17 mouse cellular contexts compared by ENCODE assay signal in genomic region chr4:57183493-57183892, GRCm38 (mm10). TPM values are rescaled to one million over a fixed set of nuclear protein-coding genes. Genes with fewer than 3 reads are reported as not detected.
DNase-seq lines count a peak whose midpoint lies in the region; ATAC-seq and TF ChIP-seq lines count a peak whose summit lies in the region.
"Had no signal": no experiment of that assay in that cellular context is flagged by ENCODE, and none has a peak within 500 bp of the region (broad histone marks: within the 10 kb centered on the region; RNA-seq: fewer than 3 reads in every experiment).

No protein-coding gene starts in this region.

- no peaks in the 10 kb centered on the region for H3K27me3 ChIP-seq in embryonic facial prominence, embryonic 14.5 days (replicated peaks; ENCODE audit: control insufficient read depth, insufficient read depth, low read length)
- no peaks in the 10 kb centered on the region for H3K27me3 ChIP-seq in embryonic facial prominence, embryonic 10.5 days (replicated peaks; ENCODE audit: low read depth, poor library complexity, severe bottlenecking)
- H3K27me3 ChIP-seq in kidney, embryonic 16.5 days (ENCODE audit: insufficient read depth, low read length), result no peaks in the 10 kb centered on the region
- H3K27me3 ChIP-seq in limb, embryonic 14.5 days (ENCODE audit: control insufficient read depth, insufficient read depth, low read length), result no peaks in the 10 kb centered on the region
- H3K27me3 ChIP-seq: heart, embryonic 13.5 days; midbrain, embryonic 13.5 days; neural tube, embryonic 15.5 days had no signal

- H3K36me3 ChIP-seq in embryonic facial prominence, embryonic 14.5 days (ENCODE audit: control insufficient read depth, insufficient read depth, low read length), result no peaks in the 10 kb centered on the region
- H3K36me3 ChIP-seq in embryonic facial prominence, embryonic 10.5 days (replicated peaks), result no peaks in the 10 kb centered on the region
- H3K36me3 ChIP-seq in kidney, embryonic 16.5 days (ENCODE audit: insufficient read depth, low read length), result no peaks in the 10 kb centered on the region
- no peaks in the 10 kb centered on the region for H3K36me3 ChIP-seq in limb, embryonic 14.5 days (ENCODE audit: control insufficient read depth, insufficient read depth, low read length)
- H3K36me3 ChIP-seq: heart, embryonic 13.5 days; midbrain, embryonic 13.5 days; neural tube, embryonic 15.5 days had no signal

- H3K4me2 ChIP-seq in embryonic facial prominence, embryonic 14.5 days (ENCODE audit: low read depth, low read length), result no peak overlapping the region
- H3K4me2 ChIP-seq in kidney, embryonic 16.5 days (replicated peaks; ENCODE audit: low read depth, low read length), result no peak overlapping the region
- no peak overlapping the region for H3K4me2 ChIP-seq in limb, embryonic 14.5 days (replicated peaks; ENCODE audit: low read depth, low read length, severe bottlenecking)
- H3K4me2 ChIP-seq: heart, embryonic 13.5 days; midbrain, embryonic 13.5 days; neural tube, embryonic 15.5 days had no signal

- intact Hi-C loops in gastrocnemius, adult 2 months (cut with DNase I), result no loop called here

- TF ChIP-seq POLR2A in limb, embryonic 14.5 days (IDR thresholded peaks at IDR 0.05; ENCODE audit: borderline replicate concordance, extremely low read depth, insufficient read depth, insufficient read length), result no peak

- WGBS in embryonic facial prominence, embryonic 14.5 days, result 62% methylated on average over 4 of the region's 4 CpGs
- 75% methylated on average over 4 of the region's 4 CpGs for WGBS in embryonic facial prominence, embryonic 10.5 days
- 34% methylated on average over 4 of the region's 4 CpGs for WGBS in kidney, embryonic 16.5 days
- WGBS in limb, embryonic 14.5 days, result 47% methylated on average over 4 of the region's 4 CpGs

- no peak overlapping the region for H3K9ac ChIP-seq in embryonic facial prominence, embryonic 14.5 days (ENCODE audit: low read depth, low read length)
- no peak overlapping the region for H3K9ac ChIP-seq in kidney, embryonic 16.5 days (replicated peaks; ENCODE audit: low read length)
- H3K9ac ChIP-seq in limb, embryonic 14.5 days (ENCODE audit: low read depth, low read length, severe bottlenecking), result no peak overlapping the region
- H3K9ac ChIP-seq: heart, embryonic 13.5 days; liver, postnatal 0 days; midbrain, embryonic 13.5 days; neural tube, embryonic 15.5 days had no signal

- no peaks in the 10 kb centered on the region for H3K4me1 ChIP-seq in embryonic facial prominence, embryonic 14.5 days (ENCODE audit: control insufficient read depth, insufficient read depth, low read length)
- peaks cover 32% of the 10 kb centered on the region for H3K4me1 ChIP-seq in embryonic facial prominence, embryonic 10.5 days
- H3K4me1 ChIP-seq in kidney, embryonic 16.5 days (ENCODE audit: insufficient read depth, low read length), result peaks cover 11% of the 10 kb centered on the region
- H3K4me1 ChIP-seq in limb, embryonic 14.5 days (ENCODE audit: control insufficient read depth, insufficient read depth, low read length), result peaks cover 4% of the 10 kb centered on the region; the same call in 1 of the 2 replicates
- H3K4me1 ChIP-seq: midbrain, embryonic 13.5 days; neural tube, embryonic 15.5 days had no signal

- ATAC-seq in embryonic facial prominence, embryonic 14.5 days (ENCODE audit: low read depth), result no peak
- 0 out of 2 replicates have a peak, but pooled peaks have one; percentile 55 for ATAC-seq in kidney, embryonic 16.5 days (ENCODE audit: low FRiP score, low TSS enrichment)
- 0 out of 2 replicates have a peak, but pooled peaks have one; percentile 47 for ATAC-seq in limb, embryonic 14.5 days (ENCODE audit: low FRiP score, low read depth)
- ATAC-seq: liver, postnatal 0 days; midbrain, embryonic 13.5 days had no signal

- DNase-seq in embryonic facial prominence, embryonic 14.5 days (ENCODE audit: low spot score), result peak; percentile 28
- no peak for DNase-seq in embryonic facial prominence, embryonic 10.5 days (ENCODE audit: low spot score)
- DNase-seq in kidney, adult 8-10 months, result no peak
- DNase-seq in gastrocnemius, adult 2 months, result peak; percentile 93
- DNase-seq in limb, embryonic 14.5 days (ENCODE audit: low spot score), result no peak
- no peak for DNase-seq in adrenal gland, adult 2 months
- DNase-seq: adrenal gland, postnatal 36 days; cerebellum, adult 2 months; kidney, adult 2 months; liver, postnatal 0 days; lung, postnatal 14 days; right cerebral cortex, postnatal 14 days; thymus, adult 2 months had no signal

- no peak for TF ChIP-seq CTCF in gastrocnemius, adult 2 months (IDR thresholded peaks at IDR 0.05)

- no peaks in the 10 kb centered on the region for H3K9me3 ChIP-seq in embryonic facial prominence, embryonic 14.5 days (ENCODE audit: control insufficient read depth, low read length)
- H3K9me3 ChIP-seq in embryonic facial prominence, embryonic 10.5 days, result no peaks in the 10 kb centered on the region
- H3K9me3 ChIP-seq in kidney, embryonic 16.5 days (ENCODE audit: low read length), result no peaks in the 10 kb centered on the region
- H3K9me3 ChIP-seq in limb, embryonic 14.5 days (ENCODE audit: control insufficient read depth, low read length), result no peaks in the 10 kb centered on the region
- H3K9me3 ChIP-seq: heart, embryonic 13.5 days; midbrain, embryonic 13.5 days; neural tube, embryonic 15.5 days had no signal

- H3K4me3 ChIP-seq in embryonic facial prominence, embryonic 14.5 days (ENCODE audit: low read depth, low read length), result no peak overlapping the region
- H3K4me3 ChIP-seq in embryonic facial prominence, embryonic 10.5 days, result no peak overlapping the region
- no peak overlapping the region for H3K4me3 ChIP-seq in kidney, embryonic 16.5 days (ENCODE audit: low read length)
- peak overlapping the region; percentile 11; the same call in 1 of the 2 replicates for H3K4me3 ChIP-seq in gastrocnemius, adult 2 months
- H3K4me3 ChIP-seq in limb, embryonic 14.5 days (replicated peaks; ENCODE audit: low read length), result no peak overlapping the region
- H3K4me3 ChIP-seq: heart, embryonic 13.5 days; midbrain, embryonic 13.5 days; neural tube, embryonic 15.5 days had no signal

- H3K27ac ChIP-seq in embryonic facial prominence, embryonic 14.5 days (replicated peaks; ENCODE audit: low read depth, low read length), result no peak overlapping the region
- no peak overlapping the region for H3K27ac ChIP-seq in embryonic facial prominence, embryonic 10.5 days (replicated peaks)
- no peak overlapping the region for H3K27ac ChIP-seq in kidney, embryonic 16.5 days (ENCODE audit: low read length)
- peak overlapping the region; percentile 84 for H3K27ac ChIP-seq in gastrocnemius, adult 2 months
- no peak overlapping the region for H3K27ac ChIP-seq in limb, embryonic 14.5 days (replicated peaks; ENCODE audit: low read depth, low read length)
- H3K27ac ChIP-seq: heart, embryonic 13.5 days; midbrain, embryonic 13.5 days; neural tube, embryonic 15.5 days had no signal

RNA-seq across cellular contexts. Expression of gene Epb41l4b, which starts 40.3 kb away (rescaled TPM):
- 4.8 and 5.2 TPM in 2 replicates for polyA plus RNA-seq in embryonic facial prominence, embryonic 14.5 days (2014; fragmentation: Nextera tagmentation; extraction: Ambion mirVana)
- 1.2 and 1.4 TPM in 2 replicates for polyA plus RNA-seq in embryonic facial prominence, embryonic 10.5 days (2016; fragmentation: Nextera tagmentation; extraction: Ambion mirVana)
- 2.0 and 2.5 TPM in 2 replicates for polyA plus RNA-seq in kidney, embryonic 16.5 days (2015; fragmentation: Nextera tagmentation; extraction: Ambion mirVana)
- total RNA-seq in gastrocnemius, adult 2 months (2021), result 1 to 10 TPM; 2.5 to 3.1 TPM
- 12.2 and 12.3 TPM in 2 replicates for polyA plus RNA-seq in limb, embryonic 14.5 days (2012; rRNA removed)
- 5.3 and 5.6 TPM in 2 replicates for polyA plus RNA-seq in limb, embryonic 14.5 days (2014; fragmentation: Nextera tagmentation; extraction: Ambion mirVana)
- 1 to 10 TPM; 2.2 to 3.8 TPM for total RNA-seq in adrenal gland, adult 2 months (2021)
- polyA plus RNA-seq in adrenal gland, adult 2 months (2012; rRNA removed), result 0.42 and 0.74 TPM in 2 replicates

Comparison
In these comparisons a context has a peak if more than half of its experiments do, and no peak if none do; other contexts are left out.
1. DNase-seq: peak in embryonic facial prominence, embryonic 14.5 days (single experiment) and gastrocnemius, adult 2 months (single experiment); none in embryonic facial prominence, embryonic 10.5 days (single experiment), kidney, adult 8-10 months (0 of 2), limb, embryonic 14.5 days (single experiment) and adrenal gland, adult 2 months (single experiment).